Mouse (Mus musculus) brain, embryonic 14.5 days (tissue): ENCODE measurements around the gene Crlf1.

Source experiments
- CTCF ChIP-seq: fragments of 200-500 bp; IDR thresholded peaks from 2 replicates; pipeline ENCODE4 v1.5.1; 2012; ENCODE audit warnings: inconsistent platforms, mild to moderate bottlenecking, moderate library complexity, borderline replicate concordance; ENCODE audit not compliant: insufficient read depth, insufficient read length; ENCODE audit errors: extremely low read depth
- POLR2A ChIP-seq: fragments of 200-500 bp; IDR thresholded peaks from 2 replicates; pipeline ENCODE4 v1.6.1; 2012; ENCODE audit warnings: mild to moderate bottlenecking, inconsistent platforms, borderline replicate concordance; ENCODE audit not compliant: poor library complexity, insufficient read depth, insufficient read length, severe bottlenecking; ENCODE audit errors: extremely low read depth

- TF ChIP-seq CTCF (no peak), POLR2A (no peak)
Measured at GRCm38 (mm10) chr8:70512253-70512903, 19.4 kb downstream of the Crlf1 start.
